Mouse (Mus musculus): Measurements from ENCODE around the gene Golga1.

The Golga1 gene

GRCm38 (mm10) chr2:38969650-38970049 is 95.7 kb downstream of the Golga1 start:
- 95% methylated on average over 2 of the region's 2 CpGs for WGBS
